Mouse (Mus musculus) limb, embryonic 12.5 days (tissue): ENCODE measurements at regions not wholly inside any gene's neighbourhood (a gene's known extent, or its start where the extent isn't known, plus 50 kb on each side); places are given as distances from the start of the nearest gene placed in this dataset.

Experiments used
- ATAC-seq: fragments of 200-750 bp; cut with Nextera tagmentation; 2 replicates; pipeline ENCODE4 v1.8.0; 2017; ENCODE audit warnings: low read depth, moderate TSS enrichment; ENCODE audit not compliant: insufficient number of reproducible peaks, insufficient read depth, low FRiP score, low TSS enrichment
- H3K27ac ChIP-seq: fragments of 300-500 bp; sonication (generic); 2 replicates; pipeline ENCODE4 v1.5.1; 2016; ENCODE audit warnings: mild to moderate bottlenecking, moderate library complexity
- H3K27me3 ChIP-seq: fragments of 300-500 bp; sonication (generic); 2 replicates; pipeline ENCODE4 v1.6.1; 2016; ENCODE audit warnings: mild to moderate bottlenecking, moderate library complexity
- H3K36me3 ChIP-seq: fragments of 300-500 bp; sonication (generic); 2 replicates; pipeline ENCODE4 v1.6.1; 2016; ENCODE audit warnings: mild to moderate bottlenecking, moderate library complexity
- H3K4me1 ChIP-seq: fragments of 300-500 bp; sonication (generic); replicated peaks from 2 replicates; pipeline ENCODE4 v1.6.1; 2016
- H3K4me2 ChIP-seq: fragments of 300-500 bp; sonication (generic); 2 replicates; pipeline ENCODE4 v1.6.1; 2016; ENCODE audit warnings: mild to moderate bottlenecking, moderate library complexity
- H3K4me3 ChIP-seq: fragments of 300-500 bp; sonication (generic); replicated peaks from 2 replicates; pipeline ENCODE4 v1.5.1; 2016; ENCODE audit warnings: mild to moderate bottlenecking
- H3K9ac ChIP-seq: fragments of 300-500 bp; sonication (generic); replicated peaks from 2 replicates; pipeline ENCODE4 v1.6.1; 2016; ENCODE audit warnings: mild to moderate bottlenecking, moderate library complexity
- H3K9me3 ChIP-seq: fragments of 300-500 bp; sonication (generic); 2 replicates; pipeline ENCODE4 v1.6.1; 2016; ENCODE audit warnings: mild to moderate bottlenecking, moderate library complexity
- WGBS: fragments of 180-500 bp; shearing (Covaris S2); methylation state at CpG from one replicate; pipeline ENCODE4 v1.1.7; 2016; 5-methylcytosine and 5-hydroxymethylcytosine counted together

- Histone ChIP-seq H3K4me3 (peak overlapping the region; percentile 28), H3K9me3 (no peaks in the 10 kb centered on the region), H3K27ac (no peak overlapping the region), H3K36me3 (no peaks in the 10 kb centered on the region), H3K4me1 (peaks cover 2% of the 10 kb centered on the region; the same call in 1 of the 2 replicates), H3K4me2 (peak overlapping the region; percentile 54), H3K9ac (peak overlapping the region; percentile 19; the same call in 1 of the 2 replicates), H3K27me3 (peaks cover 19% of the 10 kb centered on the region)
- WGBS, result 11% methylated on average over 16 of the region's 16 CpGs
- no peak for ATAC-seq
Observed at GRCm38 (mm10) chr7:95688151-95689146, 482.6 kb upstream of the Tenm4 start.

- no peak for ATAC-seq
- H3K36me3 ChIP-seq, result no peaks in the 10 kb centered on the region
- H3K27me3 ChIP-seq, result peaks cover 19% of the 10 kb centered on the region
- H3K4me2 ChIP-seq, result peak overlapping the region; percentile 54
- H3K27ac ChIP-seq, result no peak overlapping the region
- H3K9me3 ChIP-seq, result no peaks in the 10 kb centered on the region
- peak overlapping the region; percentile 28 for H3K4me3 ChIP-seq
- 54% methylated on average over 7 of the region's 7 CpGs for WGBS
- H3K4me1 ChIP-seq, result peaks cover 2% of the 10 kb centered on the region; the same call in 1 of the 2 replicates
- H3K9ac ChIP-seq, result 0 out of 2 replicates have a peak overlapping the region, but pooled peaks have one; percentile 19
Observed at GRCm38 (mm10) chr7:95689161-95689833, 481.7 kb upstream of the Tenm4 start.

- H3K9me3 ChIP-seq, result no peaks in the 10 kb centered on the region
- no peaks in the 10 kb centered on the region for H3K4me1 ChIP-seq
- no peak for ATAC-seq
- 85% methylated on average over 9 of the region's 9 CpGs for WGBS
- H3K36me3 ChIP-seq, result no peaks in the 10 kb centered on the region
- H3K4me3 ChIP-seq, result no peak overlapping the region
- H3K9ac ChIP-seq, result no peak overlapping the region
- H3K27ac ChIP-seq, result no peak overlapping the region
- no peak overlapping the region for H3K4me2 ChIP-seq
- H3K27me3 ChIP-seq, result no peaks in the 10 kb centered on the region
Observed at GRCm38 (mm10) chr7:95699506-95699905, 471.5 kb upstream of the Tenm4 start.

- H3K27me3 ChIP-seq, result peaks cover 15% of the 10 kb centered on the region; the same call in 1 of the 2 replicates
- no peak overlapping the region for H3K27ac ChIP-seq
- no peaks in the 10 kb centered on the region for H3K36me3 ChIP-seq
- H3K4me3 ChIP-seq, result no peak overlapping the region
- WGBS, result 77% methylated on average over 7 of the region's 7 CpGs
- no peak overlapping the region for H3K9ac ChIP-seq
- H3K4me2 ChIP-seq, result no peak overlapping the region
- H3K9me3 ChIP-seq, result no peaks in the 10 kb centered on the region
- ATAC-seq, result no peak
- no peaks in the 10 kb centered on the region for H3K4me1 ChIP-seq
Observed at GRCm38 (mm10) chr7:95710088-95710487, 461.0 kb upstream of the Tenm4 start.

- no peaks in the 10 kb centered on the region for H3K36me3 ChIP-seq
- H3K4me3 ChIP-seq, result no peak overlapping the region
- no peak overlapping the region for H3K4me2 ChIP-seq
- no peak overlapping the region for H3K27ac ChIP-seq
- ATAC-seq, result peak; percentile 93
- no peak overlapping the region for H3K9ac ChIP-seq
- 0 out of 2 replicates have a peak, but pooled peaks cover 2% of the 10 kb centered on the region for H3K9me3 ChIP-seq
- peaks cover 10% of the 10 kb centered on the region; the same call in 1 of the 2 replicates for H3K4me1 ChIP-seq
- H3K27me3 ChIP-seq, result peaks cover 28% of the 10 kb centered on the region
Observed at GRCm38 (mm10) chr7:95720083-95720482, 451.0 kb upstream of the Tenm4 start.

- H3K9ac ChIP-seq, result no peak overlapping the region
- H3K4me2 ChIP-seq, result no peak overlapping the region
- no peak overlapping the region for H3K4me3 ChIP-seq
- no peak overlapping the region for H3K27ac ChIP-seq
- ATAC-seq, result no peak
- H3K4me1 ChIP-seq, result peaks cover 6% of the 10 kb centered on the region; the same call in 1 of the 2 replicates
- peaks cover 28% of the 10 kb centered on the region; the same call in 1 of the 2 replicates for H3K27me3 ChIP-seq
- 87% methylated on average over 2 of the region's 2 CpGs for WGBS
- no peaks in the 10 kb centered on the region for H3K36me3 ChIP-seq
- H3K9me3 ChIP-seq, result no peaks in the 10 kb centered on the region
Observed at GRCm38 (mm10) chr7:95725716-95726487, 445.1 kb upstream of the Tenm4 start.

DNA sequence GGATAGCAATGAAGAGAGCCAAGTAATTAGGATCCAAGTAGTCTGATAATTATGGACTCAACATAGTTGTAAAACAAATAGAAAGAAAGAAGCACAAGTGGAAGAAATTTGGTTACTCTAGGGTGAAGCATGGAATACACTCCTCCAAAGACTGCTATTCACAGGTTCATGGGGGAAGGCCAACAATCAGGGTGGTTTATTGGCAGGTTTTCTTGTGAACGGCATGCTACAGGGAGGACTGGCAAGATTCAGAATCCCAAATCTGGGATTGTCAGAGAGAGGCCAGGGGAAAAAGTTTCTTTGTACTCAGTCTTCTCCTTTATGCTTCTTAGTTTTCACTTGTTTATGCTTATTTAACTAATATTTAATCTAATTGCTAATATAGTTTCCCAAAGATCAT is 437.2 kb upstream of the Tenm4 start:
- Histone ChIP-seq H3K27me3 (peaks cover 3% of the 10 kb centered on the region), H3K4me2 (no peak overlapping the region), H3K4me3 (no peak overlapping the region), H3K9ac (no peak overlapping the region), H3K36me3 (no peaks in the 10 kb centered on the region), H3K9me3 (no peaks in the 10 kb centered on the region), H3K4me1 (peaks cover 7% of the 10 kb centered on the region; the same call in 1 of the 2 replicates), H3K27ac (no peak overlapping the region)
- WGBS, result 38% methylated on average over 1 of the region's 1 CpGs
- ATAC-seq, result no peak

- H3K4me1 ChIP-seq, result peaks cover 7% of the 10 kb centered on the region; the same call in 1 of the 2 replicates
- H3K9ac ChIP-seq, result no peak overlapping the region
- no peak overlapping the region for H3K4me3 ChIP-seq
- no peaks in the 10 kb centered on the region for H3K9me3 ChIP-seq
- ATAC-seq, result peak; percentile 85; the same call in 1 of the 2 replicates
- no peak overlapping the region for H3K27ac ChIP-seq
- H3K4me2 ChIP-seq, result no peak overlapping the region
- H3K27me3 ChIP-seq, result peaks cover 3% of the 10 kb centered on the region
- 13% methylated on average over 5 of the region's 5 CpGs for WGBS
- no peaks in the 10 kb centered on the region for H3K36me3 ChIP-seq
Observed at GRCm38 (mm10) chr7:95734587-95734986, 436.5 kb upstream of the Tenm4 start.

GRCm38 (mm10) chr7:95736716-95737115 is 434.3 kb upstream of the Tenm4 start:
- Histone ChIP-seq H3K27me3 (no peaks in the 10 kb centered on the region), H3K4me3 (no peak overlapping the region), H3K36me3 (no peaks in the 10 kb centered on the region), H3K4me1 (peaks cover 7% of the 10 kb centered on the region; the same call in 1 of the 2 replicates), H3K27ac (no peak overlapping the region), H3K4me2 (no peak overlapping the region), H3K9ac (no peak overlapping the region), H3K9me3 (no peaks in the 10 kb centered on the region)
- ATAC-seq, result no peak

DNA sequence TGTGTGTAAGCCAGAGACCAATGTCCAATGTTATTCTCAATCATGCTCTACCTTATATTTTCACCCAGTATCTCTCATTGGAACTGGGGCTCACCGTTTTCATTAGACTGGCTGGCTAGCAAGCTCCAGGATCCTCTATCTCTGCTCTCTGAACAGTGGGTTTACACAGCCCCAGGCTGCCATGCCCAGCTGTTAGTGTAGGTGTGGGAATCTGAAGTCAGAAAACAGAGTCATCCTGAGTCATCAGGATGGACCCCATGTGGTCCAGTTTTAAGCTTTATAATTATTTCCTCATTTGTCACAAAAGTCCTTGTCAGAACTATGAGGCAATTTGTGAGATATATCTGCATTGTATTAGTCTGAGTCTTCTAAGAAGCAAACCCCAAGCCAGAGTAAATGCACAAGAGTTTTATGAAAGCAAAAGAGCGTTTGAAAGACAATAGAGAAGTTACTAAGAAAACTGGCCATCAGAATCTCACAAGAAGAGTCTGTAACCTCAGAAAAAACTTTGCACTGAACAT is 432.3 kb upstream of the Tenm4 start:
- Histone ChIP-seq H3K9me3 (no peaks in the 10 kb centered on the region), H3K4me2 (no peak overlapping the region), H3K36me3 (no peaks in the 10 kb centered on the region), H3K4me1 (peaks cover 7% of the 10 kb centered on the region; the same call in 1 of the 2 replicates), H3K4me3 (no peak overlapping the region), H3K27ac (no peak overlapping the region), H3K27me3 (no peaks in the 10 kb centered on the region), H3K9ac (no peak overlapping the region)
- no peak for ATAC-seq
- 83% methylated on average over 2 of the region's 2 CpGs for WGBS
